Mouse (Mus musculus) WW6 (cell line): ENCODE measurements at regions not wholly inside any gene's neighbourhood (a gene's known extent, or its start where the extent isn't known, plus 50 kb on each side); places are given as distances from the start of the nearest gene placed in this dataset.
"Not testable (repeated sequence)": the region's sequence is repeated elsewhere in the genome, so short reads cannot be mapped to it uniquely, and the experiment has no call there.

Source experiments
- DNase-seq: peaks from one replicate; pipeline ENCODE4 v3.0.0-alpha.2; 2013; ENCODE audit warnings: low read depth, low spot score

GRCm38 (mm10) chr8:35121084-35121483 is 644.5 kb upstream of the Gm19410 start:
- DNase-seq, result no peak

GRCm38 (mm10) chr8:35123196-35123621 is 642.4 kb upstream of the Gm19410 start:
- DNase-seq, result no peak

GRCm38 (mm10) chr8:35125179-35125578 is 640.4 kb upstream of the Gm19410 start:
- DNase-seq, result no peak

GRCm38 (mm10) chr8:35132281-35132680 is 633.3 kb upstream of the Gm19410 start:
- DNase-seq, result no peak

GRCm38 (mm10) chr8:35135630-35136029 is 630.0 kb upstream of the Gm19410 start:
- no peak for DNase-seq

GRCm38 (mm10) chr8:35136643-35137042 is 628.9 kb upstream of the Gm19410 start:
- DNase-seq, result no peak

GRCm38 (mm10) chr8:35140775-35141174 is 624.8 kb upstream of the Gm19410 start:
- DNase-seq, result no peak

GRCm38 (mm10) chr8:35143018-35143656 is 622.5 kb upstream of the Gm19410 start:
- no peak for DNase-seq

- DNase-seq, result no peak
Observed at GRCm38 (mm10) chr8:35143684-35144083, 621.9 kb upstream of the Gm19410 start.

GRCm38 (mm10) chr8:35144401-35144800 is 621.2 kb upstream of the Gm19410 start:
- DNase-seq, result no peak

GRCm38 (mm10) chr8:35147481-35147880 is 618.1 kb upstream of the Gm19410 start:
- no peak for DNase-seq

GRCm38 (mm10) chr8:35147967-35148366 is 617.6 kb upstream of the Gm19410 start:
- no peak for DNase-seq

GRCm38 (mm10) chr8:35152585-35152984 is 613.0 kb upstream of the Gm19410 start:
- DNase-seq, result no peak

- DNase-seq, result no peak
Observed at GRCm38 (mm10) chr8:35156272-35156671, 609.3 kb upstream of the Gm19410 start.

GRCm38 (mm10) chr8:35157711-35158110 is 607.9 kb upstream of the Gm19410 start:
- DNase-seq, result no peak

- DNase-seq, result peak; percentile 36
Observed at GRCm38 (mm10) chr8:35159329-35159728, 606.3 kb upstream of the Gm19410 start.

- DNase-seq, result peak; percentile 38
Observed at GRCm38 (mm10) chr8:35160230-35160629, 605.4 kb upstream of the Gm19410 start.

- not testable (repeated sequence) for DNase-seq
Observed at GRCm38 (mm10) chr8:35162166-35162565, 603.4 kb upstream of the Gm19410 start.

GRCm38 (mm10) chr8:35166611-35167010 is 599.0 kb upstream of the Gm19410 start:
- no peak for DNase-seq

- DNase-seq, result no peak
Observed at GRCm38 (mm10) chr8:35171536-35172310, 593.9 kb upstream of the Gm19410 start.

GRCm38 (mm10) chr8:35177314-35177713 is 588.3 kb upstream of the Gm19410 start:
- no peak for DNase-seq

GRCm38 (mm10) chr8:35180075-35180474 is 585.5 kb upstream of the Gm19410 start:
- DNase-seq, result no peak

- DNase-seq, result no peak
Observed at GRCm38 (mm10) chr8:35182141-35182540, 583.4 kb upstream of the Gm19410 start.
